Mouse (Mus musculus) T-helper 2 cell (primary cell): ENCODE results near the gene Vps52.

Experiments used
- in situ Hi-C: fragments of 300-600 bp; cut with MboI, MseI; formaldehyde crosslinking; loops from one replicate; pipeline ENCODE4 v1.15.1; 2025; ENCODE audit warnings: high pct_unique_total_duplicates

Gene Vps52

GRCm38 (mm10) chr17:33920282-33921097, 35.1 kb upstream of the Vps52 start:
- in situ Hi-C loops: no loop called here

DNA sequence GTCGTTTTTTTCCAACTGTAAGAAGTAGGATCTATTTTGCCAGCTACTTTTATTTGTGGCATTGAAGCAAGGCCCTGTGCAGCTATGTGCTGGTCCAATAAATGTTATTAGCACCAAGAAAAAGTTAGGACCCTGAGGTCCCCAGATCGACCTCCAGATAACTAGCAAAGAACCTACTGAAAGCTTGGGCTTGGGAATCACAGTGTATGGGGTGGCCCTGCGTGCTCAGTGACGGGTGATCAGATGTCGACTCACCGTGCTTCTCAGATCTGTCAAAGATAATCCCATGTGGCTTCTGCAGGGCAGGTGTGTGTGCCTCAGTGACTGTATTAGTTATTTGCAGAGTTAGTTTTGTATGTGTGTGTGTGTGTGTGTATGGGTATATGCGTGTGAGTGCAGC, 34.3 kb upstream of the Vps52 start:
- in situ Hi-C loops: no loop called here

DNA sequence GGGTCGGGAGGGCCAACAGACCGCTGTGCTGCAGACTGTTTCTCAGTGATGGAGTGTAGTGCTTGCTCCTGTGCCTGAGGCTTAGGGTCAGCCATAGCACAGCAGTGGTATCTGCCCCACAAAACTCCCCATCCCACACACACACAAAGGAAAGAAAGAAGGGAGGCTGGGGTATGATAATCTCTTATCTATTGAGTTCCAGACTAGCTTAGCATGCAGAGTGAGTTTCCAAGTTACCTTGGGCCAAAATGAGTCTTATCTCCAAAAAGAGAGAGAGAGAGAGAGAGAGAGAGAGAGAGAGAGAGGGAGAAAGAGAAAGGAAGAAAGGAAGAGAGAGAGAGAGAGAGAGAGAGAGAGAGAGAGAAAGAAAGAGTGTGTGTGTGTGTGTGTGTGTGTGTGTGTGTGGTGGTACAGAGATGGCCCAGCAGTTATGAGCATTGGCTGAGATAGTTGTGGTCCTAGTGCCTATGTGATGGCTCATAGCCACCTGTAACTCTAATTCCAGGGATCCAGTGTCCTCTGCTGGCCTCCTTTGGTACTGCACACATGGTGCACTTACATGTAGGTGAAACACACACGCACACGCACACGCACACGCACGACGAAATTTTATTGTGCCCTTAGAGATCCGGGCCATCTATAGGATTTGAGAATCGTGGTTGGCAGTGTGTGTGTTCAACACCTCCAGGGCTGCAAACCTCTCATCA, 30.9 kb upstream of the Vps52 start:
- in situ Hi-C loops: no loop called here

GRCm38 (mm10) chr17:33925406-33926116, 30.1 kb upstream of the Vps52 start:
- in situ Hi-C loops: no loop called here

- in situ Hi-C loops: no loop called here
Observed at GRCm38 (mm10) chr17:33926207-33926932, 29.2 kb upstream of the Vps52 start.

DNA sequence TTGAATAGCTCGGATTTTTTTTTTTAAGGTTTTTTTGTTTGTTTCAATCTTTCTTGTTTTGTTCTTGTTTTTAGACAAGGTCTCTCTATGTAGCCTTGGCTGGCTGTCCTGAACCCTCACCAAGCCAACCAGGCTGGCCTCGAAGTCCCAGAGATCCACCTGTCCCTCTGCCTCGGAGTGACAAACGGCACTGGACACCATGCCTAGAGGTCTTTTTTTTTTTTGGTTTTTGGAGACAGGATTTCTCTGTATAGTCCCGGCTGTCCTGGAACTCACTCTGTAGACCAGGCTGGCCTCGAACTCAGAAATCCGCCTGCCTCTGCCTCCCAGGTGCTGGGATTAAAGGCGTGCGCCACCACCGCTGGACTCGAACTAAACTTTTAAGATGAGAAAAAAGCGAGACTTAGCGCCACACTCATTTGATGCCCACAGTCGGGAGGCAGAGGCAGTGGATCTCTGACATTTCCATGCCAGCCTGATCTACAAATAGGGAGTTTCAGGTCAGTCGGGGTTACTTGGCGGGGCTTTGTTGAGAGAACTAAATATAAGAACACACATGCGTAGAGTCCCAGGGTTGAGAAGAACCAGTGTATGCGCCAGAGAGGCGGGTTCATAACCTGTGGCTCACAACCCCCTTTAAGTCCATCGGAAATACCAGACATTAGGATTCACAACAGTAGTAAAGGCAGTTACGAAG, 27.2 kb upstream of the Vps52 start:
- in situ Hi-C loops: no loop called here

- in situ Hi-C loops: loop anchor here (5.0 kb wide), 1 partner anchor 37 kb away; the partner anchor contains the start of gene Kifc1
Observed at GRCm38 (mm10) chr17:33929371-33930279, 26.0 kb upstream of the Vps52 start, which contains the start of gene Rgl2. Gene Rgl2 (plus strand): TSS chr17:33929543.

DNA sequence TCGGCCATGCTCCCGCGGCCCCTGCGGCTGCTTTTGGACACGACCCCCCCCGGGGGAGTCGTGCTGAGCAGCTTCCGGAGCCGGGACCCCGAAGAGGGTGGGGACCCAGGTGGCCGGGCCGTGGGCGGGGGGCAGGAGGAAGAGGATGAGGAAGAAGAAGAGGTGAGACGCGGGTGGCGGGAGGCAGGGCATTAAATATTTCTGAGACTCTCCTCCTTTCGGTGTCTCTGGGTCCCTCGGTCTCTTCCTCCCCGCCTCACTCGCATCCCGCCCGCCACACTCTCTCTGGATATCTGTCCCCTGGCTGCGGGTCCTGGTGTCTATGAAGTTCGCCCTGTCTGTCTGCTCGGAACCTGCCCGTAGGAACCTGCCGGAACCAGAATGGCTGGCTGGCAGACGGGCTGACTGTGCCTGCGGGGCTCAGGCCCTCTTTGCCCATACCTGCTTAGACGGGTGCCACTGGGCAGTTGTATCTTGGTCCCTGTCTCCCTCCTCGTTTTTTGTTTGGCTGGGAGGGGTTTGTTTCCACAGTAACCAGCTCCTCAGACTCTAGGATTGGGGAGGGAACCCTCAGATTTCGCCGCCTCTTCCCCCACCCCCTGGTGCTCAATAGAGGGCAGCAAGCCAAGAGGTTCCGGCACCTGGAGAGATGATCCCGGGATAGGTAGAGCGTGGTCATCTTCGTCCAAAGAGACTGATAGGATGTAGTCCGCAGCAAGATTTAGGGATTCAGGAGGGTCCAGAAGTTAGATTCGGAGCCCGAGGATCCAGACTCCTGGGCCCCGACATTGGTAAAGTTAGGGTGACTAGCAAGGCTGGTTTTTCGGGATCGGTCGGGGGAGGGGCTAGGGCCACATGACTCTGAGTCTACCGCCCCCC, 25.1 kb upstream of the Vps52 start:
- in situ Hi-C loops: loop anchor here (5.0 kb wide), 1 partner anchor 38 kb away; the partner anchor contains the start of gene Kifc1

DNA sequence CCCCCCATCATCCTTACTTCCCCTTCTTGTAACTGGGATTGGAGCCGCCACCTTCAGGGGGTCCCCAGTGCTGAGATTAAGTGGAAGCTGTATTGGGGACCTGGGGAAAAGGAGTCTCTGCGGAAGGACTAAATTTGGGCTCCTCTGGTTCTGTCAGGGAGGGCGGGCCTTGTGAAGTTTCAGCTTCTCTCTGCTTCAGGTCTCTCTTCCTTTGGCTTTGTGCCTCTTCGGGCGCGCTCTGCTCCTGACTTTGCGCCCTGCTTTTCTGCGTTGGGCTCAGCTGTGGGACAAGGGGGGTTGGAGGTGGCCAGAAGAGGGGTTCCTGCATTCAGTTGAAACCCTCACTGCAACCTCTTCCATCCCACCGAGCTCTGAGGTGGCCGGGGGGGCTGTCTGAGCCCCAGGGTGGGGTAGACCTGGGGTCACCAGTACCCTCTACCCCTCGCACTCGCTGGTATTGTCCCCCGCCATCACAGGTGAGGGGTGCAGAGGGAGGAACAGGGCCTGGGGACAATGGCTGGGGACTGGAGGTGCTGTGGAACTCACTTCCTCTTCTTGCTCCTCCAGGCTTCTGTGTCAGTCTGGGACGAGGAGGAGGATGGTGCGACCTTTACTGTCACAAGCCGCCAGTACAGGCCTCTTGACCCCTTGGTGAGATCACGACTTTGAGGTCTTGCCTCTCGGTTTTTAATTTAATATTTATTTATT, 24.3 kb upstream of the Vps52 start:
- in situ Hi-C loops: loop anchor here (5.0 kb wide), 1 partner anchor 39 kb away; the partner anchor contains the start of gene Kifc1

- in situ Hi-C loops: loop anchor here (5.0 kb wide), 1 partner anchor 40 kb away; the partner anchor contains the start of gene Kifc1
Observed at GRCm38 (mm10) chr17:33931947-33932346, 23.7 kb upstream of the Vps52 start.

DNA sequence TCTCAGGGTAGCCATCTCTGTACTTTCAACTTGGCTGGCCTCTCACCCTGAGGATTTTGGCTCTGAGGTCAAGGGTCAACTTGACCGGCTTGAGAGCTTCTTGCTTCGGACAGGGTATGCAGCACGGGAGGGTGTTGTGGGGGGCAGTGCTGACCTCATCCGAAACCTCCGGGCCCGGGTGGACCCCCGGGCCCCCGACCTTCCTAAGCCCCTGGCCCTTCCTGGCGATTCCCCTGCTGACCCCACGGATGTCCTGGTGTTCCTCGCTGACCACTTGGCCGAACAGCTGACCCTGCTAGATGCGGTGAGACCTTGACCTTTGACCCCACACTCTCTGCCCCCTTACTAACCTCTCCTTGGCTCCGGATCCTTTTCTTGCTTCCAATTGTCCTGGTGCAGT, 23.2 kb upstream of the Vps52 start:
- in situ Hi-C loops: loop anchor here (5.0 kb wide), 1 partner anchor 40 kb away; the partner anchor contains the start of gene Kifc1

DNA sequence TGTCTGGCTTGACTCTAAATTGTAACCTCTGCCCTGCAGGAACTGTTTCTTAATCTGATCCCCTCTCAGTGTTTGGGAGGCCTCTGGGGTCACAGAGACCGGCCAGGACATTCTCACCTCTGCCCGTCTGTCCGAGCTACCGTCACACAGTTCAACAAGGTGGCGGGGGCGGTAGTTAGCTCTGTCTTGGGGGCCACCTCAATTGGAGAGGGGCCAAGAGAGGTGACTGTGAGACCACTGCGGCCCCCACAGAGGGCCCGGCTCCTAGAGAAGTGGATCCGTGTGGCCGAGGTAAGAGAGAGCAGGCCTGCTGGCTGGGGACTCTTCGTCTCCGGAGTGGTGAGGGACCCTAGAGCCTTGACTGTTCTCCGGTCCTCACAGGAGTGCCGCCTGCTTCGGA, 22.6 kb upstream of the Vps52 start:
- in situ Hi-C loops: loop anchor here (5.0 kb wide), 1 partner anchor 41 kb away; the partner anchor contains the start of gene Kifc1

- in situ Hi-C loops: no loop called here
Observed at GRCm38 (mm10) chr17:33935422-33936055, 20.1 kb upstream of the Vps52 start.

DNA sequence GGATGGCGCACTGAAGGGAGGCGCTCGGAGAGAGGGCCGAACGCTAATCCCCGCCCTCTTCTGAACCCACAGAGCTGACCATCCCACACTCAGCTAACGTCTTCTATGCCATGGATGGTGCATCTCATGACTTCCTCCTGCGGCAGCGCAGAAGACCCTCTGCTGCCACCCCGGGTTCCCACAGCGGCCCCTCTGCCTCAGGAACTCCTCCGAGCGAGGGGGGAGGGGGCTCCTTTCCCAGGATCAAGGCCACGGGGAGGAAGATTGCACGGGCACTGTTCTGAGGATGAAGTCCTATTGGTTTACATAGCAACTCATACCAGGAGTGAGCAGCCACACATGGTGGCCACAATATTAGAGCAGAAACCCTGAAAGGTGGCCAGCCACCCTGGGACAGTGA, 18.6 kb upstream of the Vps52 start:
- in situ Hi-C loops: no loop called here

GRCm38 (mm10) chr17:33938783-33939182, 16.8 kb upstream of the Vps52 start:
- in situ Hi-C loops: no loop called here

DNA sequence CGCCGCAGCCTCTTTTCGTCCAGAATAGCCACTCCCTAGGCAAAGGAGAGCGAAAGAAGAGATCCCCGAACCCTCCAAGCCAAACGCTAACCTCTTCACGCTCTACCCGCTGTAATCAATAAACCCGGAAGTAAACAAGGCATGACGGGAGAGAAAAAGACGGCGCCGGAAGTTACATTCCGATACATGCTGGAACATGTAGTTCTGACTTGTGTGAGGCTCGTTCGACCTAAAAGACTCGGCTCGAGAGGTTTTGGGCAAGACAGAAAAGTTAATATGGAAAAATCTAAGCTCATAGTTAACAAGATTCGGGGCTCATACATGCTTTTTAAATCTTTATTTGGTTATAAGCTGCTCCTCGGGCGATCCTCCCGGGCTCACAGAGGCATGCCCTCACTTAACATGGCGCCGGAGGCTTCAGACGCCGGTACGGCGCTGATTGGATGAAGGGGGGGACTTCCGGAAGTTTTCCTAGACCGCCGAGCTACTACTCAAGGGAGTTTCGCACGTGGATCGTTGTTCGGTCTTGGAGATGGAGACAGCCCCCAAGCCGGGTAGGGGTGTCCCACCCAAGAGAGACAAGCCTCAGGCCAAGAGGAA, 15.3 kb upstream of the Vps52 start, which contains the start of the genes Pfdn6 and Wdr46:
Pfdn6 (minus strand) TSS at position 138 of the 600 bp plus-strand sequence.
Wdr46 (plus strand) TSS at position 455 of the 600 bp plus-strand sequence.
- in situ Hi-C loops: no loop called here

- in situ Hi-C loops: no loop called here
Observed at GRCm38 (mm10) chr17:33940981-33941380, 14.6 kb upstream of the Vps52 start.
